Mouse (Mus musculus) adipocyte (in vitro differentiated cells): ENCODE data around the gene Daam2.
A peak's percentile ranks its signal among the peaks of the same experiment; 100 is the strongest.

Experiments
- DNase-seq: peaks from one replicate; pipeline ENCODE4 v3.0.0-alpha.2; 2016; ENCODE audit warnings: low spot score

Gene Daam2

DNA sequence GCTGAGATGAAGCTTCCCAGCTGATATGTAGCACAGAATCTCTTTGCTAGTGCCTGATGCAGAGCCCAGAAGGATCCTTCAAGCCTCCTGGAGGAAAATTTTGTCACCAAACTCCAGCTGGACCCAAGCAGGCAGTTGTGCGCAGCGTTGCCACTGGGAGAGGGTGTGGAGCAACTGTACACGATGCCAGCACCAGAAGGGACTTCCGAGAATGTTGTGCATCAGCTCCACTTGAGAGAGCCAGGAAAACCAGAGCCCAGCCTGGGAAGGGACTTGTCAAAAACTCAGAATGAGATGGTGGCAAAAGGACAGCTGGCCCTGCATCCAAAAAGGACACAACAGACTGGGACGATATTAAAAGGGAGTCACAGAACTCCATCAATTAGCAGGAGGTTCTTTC is 32.5 kb downstream of the Daam2 start:
- DNase-seq = no peak

DNA sequence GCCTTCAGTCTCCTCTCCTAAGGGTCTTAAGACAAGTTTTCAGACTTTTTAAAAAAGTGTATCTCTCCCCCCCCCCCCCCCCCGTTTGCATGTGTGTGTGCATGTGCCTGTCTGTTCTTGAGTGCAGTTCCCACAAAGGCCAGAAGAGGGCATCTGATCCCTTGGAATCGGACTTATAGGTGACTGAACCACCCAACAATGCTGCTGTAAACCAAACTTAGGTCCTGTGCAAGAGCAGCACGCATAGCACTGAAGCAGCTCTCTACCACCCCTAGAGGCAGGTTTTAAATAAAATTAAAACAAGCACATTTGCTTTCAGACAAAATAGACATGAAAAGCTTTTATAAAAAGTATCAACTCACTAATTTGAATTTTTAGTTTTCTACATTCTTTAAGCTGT is 33.9 kb downstream of the Daam2 start:
- peak; percentile 63 for DNase-seq

DNA sequence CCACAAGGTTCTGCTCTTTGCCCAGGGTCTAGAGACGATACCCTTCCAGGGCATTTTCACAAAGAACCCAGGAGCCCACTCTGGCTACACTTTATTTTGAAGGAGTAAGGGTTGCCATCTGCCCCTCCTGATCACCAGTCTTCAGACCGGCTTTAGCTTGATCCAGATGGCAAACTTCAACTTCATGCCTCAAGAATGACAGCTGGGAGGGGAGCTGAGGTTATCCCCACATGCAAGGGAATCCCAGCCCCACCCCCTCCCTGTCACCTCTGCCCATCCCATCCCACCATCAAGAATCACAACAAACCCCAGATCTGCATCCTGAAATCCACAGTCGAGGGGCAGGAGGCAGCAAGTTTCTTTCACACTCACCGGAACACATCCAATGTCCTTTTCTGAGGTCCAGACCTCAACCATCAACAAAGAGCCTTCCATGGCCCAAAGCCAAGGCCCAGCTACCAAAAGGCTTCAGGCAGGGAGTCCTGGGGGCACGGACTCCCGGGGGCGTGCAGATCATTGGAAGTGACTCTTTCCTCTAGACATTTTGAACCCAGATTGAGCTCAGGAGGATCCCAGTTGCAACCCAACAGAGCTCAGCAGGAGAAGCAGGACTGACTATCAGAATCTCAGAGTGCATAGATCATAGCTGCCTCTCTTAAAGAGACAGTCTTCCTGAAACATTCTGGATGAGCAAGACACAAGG is 35.5 kb downstream of the Daam2 start:
- DNase-seq = no peak

DNA sequence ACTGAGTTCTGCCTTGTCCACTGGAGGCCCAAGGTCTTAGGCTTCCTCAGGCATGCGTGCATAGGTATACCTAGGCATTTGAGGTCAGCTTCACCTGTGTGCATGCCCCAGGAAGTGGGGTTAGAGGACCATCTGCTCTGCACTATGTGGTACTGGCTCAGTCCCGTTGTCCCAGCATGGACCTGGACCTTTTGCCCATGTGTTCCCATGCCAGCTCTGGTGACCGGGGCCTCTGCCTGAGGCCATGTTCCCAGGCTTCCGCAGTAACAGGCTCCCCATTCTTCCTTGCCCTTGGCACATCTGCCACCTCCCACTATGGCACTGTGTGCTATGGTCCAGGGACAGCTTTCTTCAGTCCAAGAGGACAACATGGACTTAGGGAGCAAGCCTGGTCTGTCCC is 36.1 kb downstream of the Daam2 start:
- DNase-seq = peak; percentile 13

DNA sequence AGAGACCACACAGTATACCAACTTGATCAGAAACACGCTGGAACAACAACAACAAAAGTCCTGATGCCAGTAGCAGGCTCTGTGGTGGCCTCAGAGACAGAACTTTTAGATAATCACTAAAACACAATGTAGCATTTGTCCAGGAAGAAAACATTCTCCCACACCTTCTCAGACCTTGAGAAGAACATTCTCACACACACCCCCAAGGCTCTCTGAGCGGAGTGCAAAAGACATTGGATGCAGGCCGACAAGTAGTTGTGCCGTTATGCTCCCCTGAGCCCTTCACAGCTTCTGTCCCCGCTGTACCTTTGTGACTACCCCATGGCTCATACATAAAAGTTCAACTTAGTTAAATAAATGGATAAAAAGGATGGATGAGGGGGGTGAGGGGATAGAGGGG is 37.6 kb downstream of the Daam2 start:
- DNase-seq = no peak

DNA sequence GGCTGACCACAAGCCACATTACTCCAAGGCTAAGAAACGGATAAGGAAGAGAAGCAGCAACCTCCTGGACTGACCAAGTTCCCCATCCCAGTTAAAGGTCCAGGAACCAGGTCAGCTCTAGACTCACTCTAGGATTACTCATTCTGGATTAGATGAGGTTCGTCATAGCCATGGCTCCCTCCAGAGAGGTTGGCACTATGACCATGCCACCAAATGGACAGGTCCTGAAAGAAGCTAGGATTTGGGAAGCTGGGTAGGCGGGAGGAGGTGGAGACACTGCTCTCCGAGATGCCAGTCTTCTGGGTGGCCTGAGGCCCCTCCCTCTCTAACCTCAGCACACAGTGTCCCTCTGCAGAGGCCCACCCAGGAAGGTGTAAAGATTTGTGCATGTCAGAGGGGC is 38.2 kb downstream of the Daam2 start:
- no peak for DNase-seq

DNA sequence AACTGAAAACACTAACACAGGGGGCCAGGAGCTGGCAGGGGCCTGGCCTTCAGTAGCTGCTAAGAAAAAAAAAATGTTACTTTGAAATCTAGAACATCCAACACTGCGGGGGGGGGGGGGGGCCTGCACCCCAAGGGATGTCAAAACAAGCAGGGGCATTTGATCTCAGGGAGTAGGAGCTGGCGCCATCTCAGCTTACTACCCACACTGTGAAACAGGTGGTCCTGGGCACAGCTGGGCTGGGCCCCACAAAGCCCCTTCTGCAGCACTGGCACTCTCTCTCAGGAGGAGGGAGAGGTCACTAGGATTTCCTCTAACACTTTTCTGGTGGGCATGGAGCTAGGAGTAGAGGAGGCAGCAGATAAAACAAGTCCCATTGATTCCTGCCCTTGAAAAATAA is 39.6 kb downstream of the Daam2 start:
- DNase-seq = no peak

DNA sequence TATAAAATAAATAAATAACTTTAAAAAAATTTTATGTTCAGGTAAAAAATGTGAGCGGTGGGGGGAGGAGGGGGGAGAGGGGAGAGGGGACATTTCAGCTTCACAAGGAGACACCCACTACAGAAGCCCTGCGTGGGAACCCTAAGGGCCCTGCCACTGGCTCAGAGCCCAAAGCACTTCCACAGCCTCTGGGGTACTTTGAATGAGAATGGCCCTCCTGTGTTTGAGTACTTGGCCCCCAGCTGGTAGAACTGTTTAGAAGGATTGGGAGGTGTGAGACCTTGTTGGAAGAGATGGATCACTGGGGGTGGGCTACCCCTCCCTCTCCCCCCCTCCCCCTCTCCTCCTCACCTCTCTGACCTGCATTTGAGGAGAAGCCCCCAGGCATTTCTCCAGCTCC is 41.7 kb downstream of the Daam2 start:
- DNase-seq = no peak

DNA sequence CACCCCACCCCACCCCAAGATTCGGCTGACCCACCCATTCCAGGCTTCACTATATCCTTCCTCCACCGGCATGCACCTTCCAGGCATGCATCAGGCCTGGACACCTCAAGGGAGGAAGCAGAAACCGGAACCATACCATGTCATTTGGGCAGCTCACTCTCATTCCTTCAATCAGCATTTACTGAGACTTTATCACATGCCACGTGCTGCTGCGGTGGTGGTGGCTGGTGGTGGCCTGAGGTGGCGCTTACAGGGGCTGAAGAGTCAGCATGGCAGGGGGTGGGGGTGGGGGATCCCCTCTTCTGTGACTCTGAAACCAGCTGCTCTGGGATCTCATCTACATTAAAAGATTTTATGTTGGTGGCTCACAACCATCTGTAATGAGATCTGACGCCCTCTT is 42.1 kb downstream of the Daam2 start:
- no peak for DNase-seq

DNA sequence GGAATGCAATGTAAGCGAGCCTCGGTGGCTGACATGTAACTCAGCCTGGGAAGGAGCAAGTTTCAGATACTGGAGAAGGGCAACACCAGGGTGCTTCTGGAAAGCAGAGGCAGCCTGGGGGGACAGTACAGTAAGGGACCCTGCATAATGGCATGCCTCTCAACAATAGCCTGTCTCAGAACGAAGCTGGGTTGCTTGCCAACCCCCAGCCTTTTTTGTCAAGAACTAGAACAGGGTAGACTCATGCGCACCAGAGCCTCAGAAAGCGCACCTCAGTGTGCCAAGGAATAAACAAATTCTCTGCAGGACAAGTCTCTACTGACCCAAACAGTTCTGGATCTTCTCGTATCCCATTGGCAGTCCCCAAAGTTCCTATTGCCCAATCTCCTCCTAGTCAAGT is 43.5 kb downstream of the Daam2 start:
- no peak for DNase-seq

DNA sequence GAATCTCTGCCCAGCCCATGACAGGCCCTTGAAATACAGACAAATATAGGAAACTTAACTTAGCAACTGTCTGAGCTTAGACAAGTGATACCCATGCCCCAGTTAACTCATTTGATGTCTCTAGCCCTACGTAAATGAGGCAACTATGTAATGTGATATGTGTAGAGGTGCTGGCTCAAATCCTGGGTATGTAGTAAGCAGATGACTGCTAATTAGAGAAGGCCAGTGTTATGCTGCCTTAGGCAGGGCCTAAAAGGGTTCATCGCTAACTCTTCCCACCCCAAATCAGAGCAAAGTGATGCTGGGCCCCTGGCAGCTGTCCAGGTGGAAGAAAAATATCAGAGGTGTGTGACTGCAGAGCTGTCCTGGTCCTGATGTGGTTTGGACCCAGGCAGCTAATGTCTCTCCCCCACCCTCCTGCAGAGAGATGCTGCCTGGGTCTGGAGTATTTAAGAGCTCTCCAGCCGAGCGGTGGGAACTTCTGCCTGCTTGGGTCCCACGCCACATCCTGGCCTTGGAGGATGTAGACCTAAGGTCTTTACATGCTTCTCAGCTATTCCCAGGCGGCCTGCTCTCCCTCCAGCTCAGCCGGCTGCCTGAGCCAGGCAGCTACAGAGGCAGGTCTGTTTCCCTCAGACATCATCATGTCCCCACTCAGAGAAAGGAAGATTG is 44.4 kb downstream of the Daam2 start:
- peak; percentile 30 for DNase-seq

DNA sequence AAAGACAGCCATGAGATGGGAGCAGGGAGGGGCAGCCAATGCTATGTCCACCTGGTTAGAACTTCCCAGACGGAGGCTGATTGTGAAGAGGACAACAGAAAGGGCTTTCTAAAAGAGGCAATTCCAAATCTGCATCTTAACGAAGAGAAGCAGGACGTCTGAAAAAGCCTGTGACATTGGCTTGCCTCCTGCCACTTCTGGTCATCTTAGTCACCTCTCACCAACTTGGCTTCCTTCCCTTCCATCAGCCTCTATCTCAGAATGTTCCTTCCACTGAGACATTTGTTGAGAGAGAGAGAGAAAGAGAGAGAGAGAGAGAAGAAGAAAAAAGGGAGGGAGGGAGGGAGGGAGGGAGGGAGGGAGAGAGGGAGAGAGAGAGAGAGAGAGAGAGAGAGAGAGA is 47.1 kb downstream of the Daam2 start:
- DNase-seq = no peak

DNA sequence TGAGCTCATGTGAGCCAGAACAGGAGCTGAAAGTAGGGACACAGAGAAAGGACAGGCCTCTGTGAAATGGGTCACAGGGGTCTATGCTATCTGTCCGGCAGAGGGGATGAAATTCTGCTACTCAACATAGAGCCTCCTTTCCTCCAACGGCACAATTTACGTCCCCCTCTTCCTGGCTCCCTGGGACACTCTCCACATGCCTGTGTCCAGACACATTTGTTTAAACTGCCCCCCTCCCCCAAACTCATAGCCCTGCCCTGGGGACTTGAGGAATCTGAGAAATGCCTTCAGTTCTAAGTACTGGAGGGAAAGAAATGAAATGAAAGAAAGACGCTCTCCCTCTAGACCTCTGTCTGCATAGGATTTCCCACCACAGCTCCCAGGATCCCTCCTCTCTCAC is 48.5 kb downstream of the Daam2 start:
- no peak for DNase-seq

DNA sequence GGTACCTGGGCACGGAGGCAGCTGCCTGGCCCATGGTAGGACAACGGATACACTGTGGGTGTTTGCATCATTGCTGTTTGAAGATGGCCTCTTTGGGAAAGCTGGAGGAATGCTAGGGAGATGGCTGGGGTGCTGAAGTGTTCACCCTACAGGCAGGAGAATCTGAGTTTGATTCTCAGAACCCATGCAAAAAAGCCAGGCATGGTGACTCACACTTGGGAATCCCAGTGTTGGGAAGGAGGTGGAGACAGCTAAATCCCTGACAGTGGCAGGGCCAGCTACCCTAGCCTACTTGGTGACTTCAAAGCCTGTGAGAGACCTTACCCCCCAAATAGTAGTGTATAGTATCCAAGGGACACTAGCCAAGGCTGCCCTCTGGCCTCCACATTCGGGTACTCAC is 49.0 kb downstream of the Daam2 start:
- DNase-seq = no peak

DNA sequence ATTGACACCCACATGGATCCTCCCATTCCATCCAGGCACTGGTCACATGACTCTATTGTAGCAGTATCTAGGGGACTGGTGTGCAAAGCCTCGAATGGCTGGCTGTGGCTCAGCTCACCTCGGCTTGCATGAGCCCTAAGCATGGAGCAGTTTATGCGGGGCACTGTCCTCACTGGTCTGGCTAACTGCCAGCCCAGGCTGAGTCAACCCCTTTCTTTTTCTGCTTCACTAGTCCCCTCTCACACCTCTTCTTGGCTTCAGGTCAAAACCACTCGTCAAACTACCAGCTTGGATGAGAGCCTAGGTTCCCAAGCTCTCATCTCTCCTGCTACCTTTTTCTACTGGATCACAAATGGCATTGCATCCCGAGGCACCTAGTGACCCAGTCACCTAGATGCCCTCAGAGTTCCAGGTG is 51.5 kb downstream of the Daam2 start:
- DNase-seq = no peak

DNA sequence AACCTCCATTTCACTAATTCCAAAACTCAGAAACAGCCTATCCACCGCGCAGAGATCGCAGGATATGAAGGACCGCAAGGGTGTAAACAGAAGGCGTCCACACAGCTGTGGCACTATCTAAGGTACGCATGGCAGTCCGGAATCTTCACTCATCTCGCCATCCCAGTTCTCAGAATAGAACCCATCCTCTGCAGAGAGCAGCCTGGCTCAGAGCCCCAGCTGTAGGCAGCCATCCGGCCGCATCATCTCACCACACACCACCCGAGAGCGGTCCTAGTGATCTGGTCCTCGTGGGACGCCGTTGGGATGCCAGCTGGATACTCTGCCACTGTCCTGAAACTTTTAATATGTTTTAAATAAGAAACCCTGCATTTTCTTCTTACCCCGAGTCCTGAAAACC is 54.7 kb downstream of the Daam2 start:
- DNase-seq = no peak

DNA sequence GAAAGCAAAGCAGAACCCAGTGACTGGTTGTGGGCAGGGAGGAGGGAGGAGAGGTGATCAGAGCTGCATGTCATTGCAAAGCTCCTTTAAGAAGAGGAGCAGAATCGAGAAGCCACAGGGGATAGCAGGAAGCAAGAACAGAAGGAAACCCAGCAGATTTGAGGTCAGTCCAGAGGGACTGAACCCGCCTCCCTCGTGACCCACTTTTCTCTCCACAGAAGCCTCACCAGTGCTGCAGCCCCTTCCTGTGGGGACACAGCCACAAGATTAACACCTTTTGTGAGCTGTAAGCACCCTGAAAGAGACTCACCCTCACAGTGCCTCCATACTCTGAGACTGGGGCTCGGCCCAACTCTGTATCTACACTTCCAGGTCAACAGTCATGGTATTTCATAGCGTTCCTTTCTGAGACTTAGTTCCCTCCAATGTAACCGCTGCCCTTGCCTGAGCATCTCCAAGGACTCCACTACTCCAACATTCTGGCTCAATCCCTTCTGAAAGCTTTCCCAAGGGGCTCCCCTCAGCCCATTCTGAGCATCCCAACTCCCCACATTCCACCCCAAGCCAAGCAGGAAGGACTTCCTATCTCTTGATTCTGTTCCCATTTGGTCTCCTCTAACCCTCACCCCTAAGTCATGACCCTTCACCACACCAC is 60.8 kb downstream of the Daam2 start:
- DNase-seq = no peak

DNA sequence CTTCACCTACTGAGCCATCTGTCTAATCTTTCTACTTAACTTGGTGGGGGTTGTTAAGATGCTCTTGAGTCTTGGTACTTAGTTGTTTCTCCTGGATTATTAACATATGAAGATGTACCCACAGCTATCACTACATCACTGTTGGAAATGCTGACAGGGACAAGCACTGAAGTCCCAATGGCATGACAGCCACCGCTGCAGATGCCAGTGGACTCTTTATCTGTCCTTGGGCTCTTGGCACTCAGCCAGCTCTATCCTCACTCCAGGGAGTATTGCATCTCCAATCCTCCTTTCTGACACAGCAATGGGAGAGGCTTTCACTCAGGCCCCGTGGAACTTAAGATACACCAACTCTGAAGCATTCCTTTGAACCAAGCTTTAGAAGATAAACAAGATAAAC is 63.9 kb downstream of the Daam2 start:
- no peak for DNase-seq

DNA sequence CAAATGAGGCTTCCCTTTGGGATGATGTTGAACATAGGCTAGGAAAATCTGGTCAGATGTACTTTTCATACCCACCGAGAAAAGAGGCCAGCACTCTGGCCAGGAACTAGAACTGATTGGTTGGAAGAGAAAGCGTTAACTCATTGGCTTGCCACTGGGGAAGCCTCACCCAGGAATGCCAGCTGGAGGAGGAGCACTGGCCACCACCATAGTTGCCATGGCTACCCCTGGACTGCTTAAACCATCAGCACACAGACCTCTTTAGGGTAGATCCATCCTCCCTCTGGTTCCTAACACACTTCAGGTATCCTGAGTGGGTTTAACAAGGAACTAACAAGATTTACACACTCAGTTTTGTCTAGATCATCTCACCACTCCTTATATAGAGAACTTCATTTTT is 64.5 kb downstream of the Daam2 start:
- DNase-seq = no peak

DNA sequence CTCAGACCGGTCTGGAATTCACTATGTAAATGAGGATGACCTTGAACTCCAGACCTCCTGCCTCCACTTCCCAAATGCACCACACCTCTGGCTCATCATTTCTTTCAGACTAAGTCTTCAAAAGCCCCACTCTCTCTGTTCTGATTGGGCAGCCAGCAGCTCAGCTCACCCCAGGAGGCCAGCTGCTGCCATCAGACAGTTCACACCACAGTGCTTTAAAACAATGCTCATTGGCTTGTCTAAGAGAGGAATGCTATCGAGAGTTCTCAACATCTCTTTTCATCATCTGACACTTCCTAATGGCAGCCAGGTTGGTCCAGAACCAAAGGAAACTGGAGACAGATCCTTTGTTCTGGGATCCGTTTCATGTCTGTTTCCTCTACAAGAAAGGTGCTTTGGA is 66.0 kb downstream of the Daam2 start:
- DNase-seq = no peak

DNA sequence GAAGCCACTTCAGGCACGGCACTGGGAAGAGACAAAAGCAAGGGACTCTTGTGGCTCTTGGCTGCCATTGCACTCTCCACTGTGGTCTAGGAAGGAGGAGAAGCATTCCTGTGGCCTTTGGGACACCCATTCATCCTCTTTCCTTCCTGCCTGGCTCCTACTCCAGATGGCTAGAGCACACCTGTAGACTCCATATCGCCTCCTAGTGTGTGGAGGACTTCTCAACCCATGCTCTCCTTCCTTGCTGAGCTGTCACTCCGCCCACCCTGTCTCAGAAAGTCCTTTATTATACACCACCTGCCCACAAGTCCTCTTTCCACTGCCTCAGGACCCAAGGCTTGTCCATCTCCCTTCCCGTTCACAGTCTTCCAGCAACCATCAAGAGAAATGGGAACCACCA is 70.9 kb downstream of the Daam2 start:
- DNase-seq = no peak

DNA sequence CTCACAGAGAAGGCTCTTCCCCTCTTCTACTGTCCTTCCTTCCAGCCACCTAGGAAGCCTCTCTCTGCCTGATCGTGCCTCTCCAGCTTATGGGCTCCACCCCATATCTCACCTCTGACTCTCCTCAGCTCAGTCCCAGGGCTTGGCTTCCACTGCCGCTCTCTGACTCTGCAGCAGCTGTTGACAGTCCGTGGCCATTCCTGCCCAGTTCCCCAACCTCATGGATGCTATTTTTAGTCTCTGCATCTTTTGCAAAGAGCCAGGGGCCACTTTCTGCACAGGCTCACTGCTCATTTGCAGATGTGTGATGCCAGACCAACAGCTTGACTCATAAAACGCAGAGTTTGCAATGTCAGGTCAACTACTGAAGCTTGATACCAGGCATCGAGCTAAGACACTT is 75.0 kb downstream of the Daam2 start:
- peak; percentile 38 for DNase-seq

DNA sequence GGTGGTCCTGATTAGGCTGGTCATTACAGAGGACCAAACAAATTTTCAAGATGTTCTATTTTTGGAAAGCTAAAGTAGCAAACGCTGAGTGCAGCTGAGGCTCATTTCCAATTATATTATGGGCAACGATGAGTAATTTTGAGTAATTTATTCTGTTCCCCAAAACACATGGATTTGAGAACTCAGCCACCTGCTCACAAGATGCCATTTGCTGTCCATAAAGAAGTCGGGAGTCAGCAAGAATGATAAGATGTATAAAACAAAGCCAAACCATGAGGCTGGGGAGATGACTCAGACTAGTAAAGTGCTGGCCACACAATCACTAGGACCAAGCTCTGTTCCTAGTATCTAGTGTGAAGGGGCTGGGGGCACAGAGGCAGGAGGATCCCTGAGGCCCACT is 79.7 kb downstream of the Daam2 start:
- DNase-seq = no peak

DNA sequence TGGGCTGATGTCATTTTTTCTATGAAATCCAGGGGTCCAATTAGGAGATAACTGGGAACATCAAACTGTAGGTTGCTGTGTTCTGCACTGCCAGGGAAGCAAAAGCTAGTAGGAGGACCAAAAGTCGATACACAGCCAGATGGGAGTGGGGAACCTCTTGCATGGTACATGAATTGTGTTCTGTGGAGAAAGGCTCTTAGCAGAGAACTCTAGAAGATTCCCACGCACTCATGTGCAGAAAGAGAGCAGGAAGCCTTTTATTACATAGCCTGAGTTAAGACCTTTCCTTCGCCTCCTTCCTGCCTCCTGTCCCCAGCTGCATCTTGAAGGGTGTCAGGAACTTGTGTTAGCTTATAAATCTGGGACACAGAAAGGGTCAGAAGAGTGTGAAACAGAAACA is 82.3 kb downstream of the Daam2 start:
- DNase-seq = no peak
